Mouse (Mus musculus) thymus, postnatal 4 days (tissue): ENCODE data around the gene Tbr1.

Experiments used
- DNase-seq: peaks from one replicate; pipeline ENCODE4 v3.0.0; 2021

Tbr1 gene

GRCm38 (mm10) chr2:61812536-61812935, 9.8 kb downstream of the Tbr1 start:
- peak; percentile 20 for DNase-seq

DNA sequence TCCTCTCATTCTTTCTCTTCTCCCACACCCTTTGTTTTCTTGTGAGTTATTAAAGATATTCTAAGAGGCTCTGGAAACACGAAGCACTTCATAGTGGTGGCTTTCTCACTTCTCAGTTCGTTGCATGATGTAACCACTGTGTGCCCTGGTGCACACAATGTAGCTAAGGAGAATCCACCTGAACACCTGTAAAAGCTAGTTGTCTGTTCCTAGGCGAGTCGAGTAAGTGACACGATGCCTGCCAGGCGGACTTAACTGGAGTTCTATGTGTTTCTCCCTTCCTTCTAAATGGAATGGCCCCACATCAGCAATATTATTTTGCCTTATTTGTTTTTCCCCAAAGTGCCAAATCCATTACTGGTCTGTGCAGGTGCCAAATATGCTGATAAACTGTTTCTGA, 10.4 kb downstream of the Tbr1 start:
- no peak for DNase-seq

DNA sequence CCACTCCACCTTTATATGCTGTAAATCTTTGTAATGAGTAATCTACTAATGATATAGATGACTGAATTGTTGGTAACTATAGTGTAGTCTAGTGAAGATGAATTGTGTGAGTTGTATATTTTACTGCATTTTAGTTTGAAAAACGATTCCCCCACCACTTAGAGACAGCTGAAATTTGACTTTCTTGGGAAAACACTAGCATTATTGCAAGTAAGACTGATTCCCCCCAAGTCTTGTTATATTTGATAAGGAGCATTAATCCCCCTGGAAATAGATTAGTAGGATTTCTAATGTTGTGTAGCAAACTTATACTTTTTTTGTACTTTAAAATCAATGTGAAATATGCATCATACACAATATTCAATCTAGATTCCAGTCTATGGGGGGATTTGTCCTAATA, 10.8 kb downstream of the Tbr1 start:
- DNase-seq = no peak

DNA sequence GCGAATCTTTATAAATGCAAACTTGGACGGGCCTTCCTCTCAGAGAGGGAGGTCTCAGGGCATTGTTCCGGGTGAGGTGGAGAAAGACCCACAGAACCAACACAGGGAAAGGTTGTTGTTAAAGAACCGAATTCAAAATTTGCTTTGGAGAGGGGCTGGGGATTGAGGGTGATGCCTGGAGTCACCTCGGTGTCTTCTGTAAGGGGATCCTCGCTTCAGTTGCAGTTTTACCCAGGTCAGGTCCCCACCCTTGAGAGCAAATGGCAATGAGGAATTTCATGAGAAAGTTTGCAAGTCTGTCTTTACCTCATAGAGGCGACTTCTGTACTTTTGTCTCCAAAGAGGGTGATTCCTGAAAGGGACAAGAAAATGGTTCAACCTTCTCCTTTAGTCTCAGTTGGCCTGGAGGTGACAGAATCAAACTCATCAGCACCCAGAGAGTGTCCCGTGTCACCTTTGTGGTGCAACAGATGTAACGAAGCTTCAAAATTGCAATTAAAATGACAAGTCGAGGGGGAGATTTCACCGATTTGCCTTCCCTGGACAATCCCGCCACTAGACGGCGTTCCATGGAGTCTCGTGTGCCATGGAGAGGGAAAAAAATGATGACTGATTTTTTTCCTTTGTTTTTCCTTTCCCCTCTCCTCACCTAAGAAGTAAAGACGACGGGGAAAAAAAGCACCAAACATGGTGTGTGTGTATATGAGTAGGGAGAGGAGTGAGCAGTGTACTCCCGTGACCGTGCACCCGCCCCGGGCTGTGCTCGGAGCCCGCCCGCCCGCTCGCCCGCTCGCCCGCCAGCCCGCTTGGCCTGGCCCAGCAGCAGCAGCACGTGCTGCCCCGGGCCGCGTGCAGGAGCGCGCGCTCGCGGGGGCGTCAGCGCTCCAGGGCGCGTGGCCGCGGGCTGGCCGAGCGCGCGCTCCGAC, 12.1 kb downstream of the Tbr1 start:
- peak; percentile 30 for DNase-seq

GRCm38 (mm10) chr2:61815583-61816313, 13.0 kb downstream of the Tbr1 start:
- peak; percentile 26 for DNase-seq

- DNase-seq = no peak
These were observed 15.5 kb downstream of the Tbr1 start for GRCm38 (mm10) chr2:61818197-61818596.

DNA sequence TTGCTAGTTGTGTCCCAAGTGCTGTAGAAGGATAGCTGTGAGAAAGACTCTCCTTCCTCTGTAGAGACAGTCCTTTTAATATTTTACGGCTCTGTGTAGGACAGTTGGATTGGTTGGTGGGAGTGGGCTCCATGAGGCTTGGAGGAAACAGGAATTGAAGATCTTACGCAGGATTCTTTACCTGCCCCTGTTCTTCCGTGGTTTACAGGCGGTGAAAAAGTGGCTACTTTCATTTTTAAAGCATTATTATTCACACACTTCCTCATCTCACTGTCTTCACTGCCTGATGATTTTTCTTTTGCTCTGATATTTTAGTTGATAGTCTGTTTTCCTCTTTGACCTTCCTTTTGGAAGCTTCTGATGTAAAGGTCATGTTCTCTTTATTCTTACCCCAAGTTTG, 17.5 kb downstream of the Tbr1 start:
- no peak for DNase-seq

GRCm38 (mm10) chr2:61823426-61824140, 20.9 kb downstream of the Tbr1 start:
- DNase-seq = no peak

- DNase-seq = no peak
These were observed 34.6 kb downstream of the Tbr1 start for GRCm38 (mm10) chr2:61837243-61837806.
